Mouse (Mus musculus) left cerebral cortex, adult 18-20 months (tissue): ENCODE measurements around the gene Calml4. TPM values are rescaled to one million over a fixed set of nuclear protein-coding genes. Genes with fewer than 3 reads are reported as not detected.
A peak's percentile ranks its signal among the peaks of the same experiment; 100 is the strongest.
"Not testable (repeated sequence)": the region's sequence is repeated elsewhere in the genome, so short reads cannot be mapped to it uniquely, and the experiment has no call there.

Experiments
- DNase-seq, 2 experiments: peaks; one replicate each; pipeline ENCODE4 v3.0.0; 2021 to 2022; ENCODE audit warnings: low spot score in 2 of 2, mixed read lengths in 1 of 2
- total RNA-seq, 2 experiments: library from RNA; stranded (reverse); gene quantifications; 2 replicates each; pipeline ENCODE4 v1.2.3; 2021

Calml4 gene
- total RNA-seq, 2 experiments from 2014 or later = not detected

DNA sequence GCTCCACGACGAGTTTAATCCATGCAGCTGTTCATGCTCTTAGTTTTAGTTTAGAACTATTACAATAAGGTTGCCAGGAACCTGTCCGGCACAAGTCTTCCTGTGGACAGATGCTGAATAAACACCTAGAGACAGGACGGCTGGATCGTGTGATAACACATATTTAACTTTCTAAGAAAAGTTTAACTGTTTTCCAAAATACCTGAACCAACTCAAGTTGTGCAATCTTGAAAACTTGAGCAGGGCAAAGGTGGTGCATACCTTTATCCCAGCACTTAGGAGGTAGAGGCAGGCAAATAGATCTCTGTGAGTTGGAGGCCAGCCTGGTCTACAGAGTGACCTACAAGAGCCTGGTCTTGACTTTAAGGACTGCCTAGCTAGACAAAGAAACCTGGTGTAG is 23.0 kb upstream of the Calml4 start:
- no peak for DNase-seq

DNA sequence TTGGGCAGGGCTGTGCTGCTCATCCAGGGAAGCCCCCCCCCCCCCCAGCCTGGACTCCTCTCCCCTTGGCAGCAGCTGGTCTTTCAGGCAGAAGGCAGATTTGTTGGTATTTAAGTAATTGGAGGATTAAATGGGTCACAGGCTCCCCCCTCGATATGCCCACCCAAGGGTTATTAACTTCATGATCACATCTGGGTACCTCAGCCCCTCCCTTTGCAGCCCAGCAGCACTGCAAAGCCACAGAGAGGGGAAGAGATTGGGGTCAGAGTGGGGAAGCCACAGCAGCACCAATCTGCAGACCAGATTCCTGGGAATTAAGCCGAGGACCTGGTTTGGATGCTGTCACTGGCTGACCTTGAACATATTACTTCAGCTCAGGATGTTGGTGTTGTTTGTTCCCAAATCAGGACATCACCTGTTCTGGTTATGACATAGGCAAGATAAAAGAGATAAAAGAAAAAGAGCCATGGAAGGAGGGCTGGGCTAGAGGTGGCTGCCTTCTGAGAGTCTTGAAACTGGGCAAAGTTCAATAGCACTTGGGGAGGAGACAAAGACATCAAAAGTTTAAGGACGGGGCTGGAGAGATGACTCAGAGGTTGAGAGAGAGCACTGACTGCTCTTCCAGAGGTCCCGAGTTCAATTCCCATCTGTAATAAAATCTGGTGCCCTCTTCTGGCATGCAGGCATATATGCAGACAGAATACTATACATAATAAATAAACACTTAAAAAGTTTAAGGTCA is 22.0 kb upstream of the Calml4 start:
- DNase-seq = no peak

- DNase-seq = no peak
Measured at GRCm38 (mm10) chr9:62837611-62838010, 20.3 kb upstream of the Calml4 start.

DNA sequence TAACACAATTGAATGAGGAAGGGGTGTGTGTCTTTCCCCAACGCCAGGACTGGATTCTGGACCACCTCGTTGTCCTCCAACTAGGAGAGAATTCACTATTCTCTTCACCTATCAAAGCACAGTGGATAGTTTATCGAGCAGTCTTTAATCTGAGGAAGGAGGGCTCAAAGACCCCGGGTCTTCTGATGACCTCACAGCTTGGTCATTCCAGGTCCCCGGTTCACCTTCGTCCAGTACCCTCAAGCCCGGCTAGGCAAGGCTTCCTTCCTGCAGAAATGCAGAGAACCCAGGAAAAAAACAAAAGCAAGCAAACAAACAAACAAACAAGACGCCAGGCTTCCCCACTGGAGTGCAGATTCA is 19.8 kb upstream of the Calml4 start:
- DNase-seq = no peak

GRCm38 (mm10) chr9:62838506-62839171 is 19.2 kb upstream of the Calml4 start, which contains the start of gene Cln6:
Cln6 (plus strand) TSS chr9:62838785.
- DNase-seq = peak; percentile 58 to 71

DNA sequence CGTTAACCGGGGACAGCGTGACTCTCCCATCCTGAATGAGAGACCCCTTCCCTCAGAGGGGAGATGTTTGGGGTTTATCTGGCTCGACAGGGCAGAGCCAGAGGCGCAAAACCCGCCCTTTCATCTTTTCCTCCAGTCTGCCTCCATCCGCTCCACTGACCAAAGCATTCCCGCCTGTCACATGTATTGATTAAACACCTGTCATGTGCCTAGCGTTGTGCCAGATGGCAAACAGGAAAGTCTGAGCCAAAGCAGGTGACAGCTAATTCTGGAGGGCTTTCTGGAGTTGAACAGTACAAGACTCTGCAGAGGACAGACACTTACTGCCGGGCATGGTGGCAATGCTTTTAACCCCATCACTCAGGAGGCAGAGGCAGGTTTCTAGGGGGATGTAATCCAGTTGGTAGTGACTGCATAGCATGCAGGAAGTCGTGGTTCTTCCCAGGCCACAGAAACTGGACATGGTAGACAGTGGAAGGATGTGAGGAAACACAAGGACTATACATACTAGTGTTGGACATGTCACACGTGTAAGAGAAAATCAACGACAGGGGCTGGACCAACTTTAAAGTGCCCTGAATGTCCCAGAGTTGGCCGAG is 18.6 kb upstream of the Calml4 start:
- no peak for DNase-seq

DNA sequence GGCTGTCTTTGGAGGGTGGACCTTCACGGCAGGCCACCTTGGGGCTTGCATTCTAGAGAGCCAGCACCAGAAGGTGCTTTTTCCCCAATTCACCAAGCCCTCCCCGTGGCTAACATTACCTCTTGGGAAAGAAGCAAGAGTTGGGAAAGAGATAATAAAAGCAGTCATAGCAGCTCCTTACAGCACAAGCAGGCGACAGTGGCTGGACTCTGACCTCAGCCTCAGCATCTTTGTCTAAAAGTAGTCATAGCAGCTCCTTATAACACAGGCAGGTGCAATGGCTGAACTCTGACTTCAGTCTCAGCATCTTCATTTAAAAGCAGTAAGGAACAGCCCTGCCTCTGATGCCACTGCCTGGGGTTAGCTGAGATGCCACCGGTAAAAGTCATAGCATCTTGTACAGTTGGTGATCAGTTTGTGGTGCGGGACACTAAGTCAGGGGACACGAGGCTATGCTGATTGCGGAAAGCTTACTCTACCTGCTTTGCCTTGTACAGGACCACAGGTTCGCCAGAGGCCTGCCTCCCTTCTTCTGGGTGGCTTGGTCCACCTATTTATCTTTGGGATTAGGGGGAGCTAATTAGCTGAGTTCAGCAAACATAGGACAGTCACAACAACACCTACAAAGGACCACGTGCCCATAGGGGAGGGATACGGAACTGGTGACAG is 14.4 kb upstream of the Calml4 start:
- no peak for DNase-seq

GRCm38 (mm10) chr9:62844461-62844860 is 13.4 kb upstream of the Calml4 start:
- no peak for DNase-seq

DNA sequence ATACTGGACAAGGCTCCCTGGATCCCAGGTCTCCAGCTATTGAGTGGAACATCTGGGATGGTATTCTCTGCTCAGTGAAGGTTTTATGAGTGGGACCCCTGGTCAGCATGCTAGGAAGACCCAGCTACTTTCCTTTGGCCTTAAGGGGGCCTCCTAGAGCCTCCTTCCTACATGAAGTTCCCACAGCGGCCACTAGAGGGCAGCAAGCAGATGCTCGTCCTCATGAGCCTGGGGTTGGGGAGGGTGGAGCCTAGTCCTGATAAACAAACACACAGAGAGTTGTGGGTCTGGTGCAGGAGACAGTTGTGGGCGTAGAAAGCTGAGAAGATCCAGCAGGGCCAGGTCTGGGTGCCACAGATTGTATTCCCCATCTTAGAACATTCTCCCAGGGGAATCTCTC is 10.2 kb upstream of the Calml4 start:
- DNase-seq = peak; percentile 85 to 92

- no peak for DNase-seq
Measured at GRCm38 (mm10) chr9:62848641-62849040, 9.2 kb upstream of the Calml4 start.

GRCm38 (mm10) chr9:62851571-62851970 is 6.3 kb upstream of the Calml4 start:
- DNase-seq = no peak

DNA sequence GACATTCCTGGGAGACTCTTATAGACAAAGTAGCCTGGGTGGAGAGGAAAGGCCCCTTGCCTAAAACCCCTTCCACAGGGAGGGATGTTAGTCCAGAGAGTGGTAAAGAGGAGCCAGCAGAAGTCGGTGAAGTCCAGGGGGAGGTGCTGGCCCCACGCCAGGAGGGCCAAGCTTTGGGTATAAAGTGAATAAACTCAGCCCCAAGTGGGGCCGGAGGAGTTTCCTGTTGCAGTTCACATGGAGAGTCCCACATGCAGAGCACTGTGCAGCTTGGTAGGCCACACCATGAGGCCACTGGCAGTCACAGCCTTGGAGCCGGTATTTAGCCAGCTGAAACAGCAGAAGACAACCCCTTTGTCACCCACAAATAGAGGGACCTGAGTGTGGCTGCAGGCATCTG is 3.4 kb upstream of the Calml4 start:
- DNase-seq = no peak

DNA sequence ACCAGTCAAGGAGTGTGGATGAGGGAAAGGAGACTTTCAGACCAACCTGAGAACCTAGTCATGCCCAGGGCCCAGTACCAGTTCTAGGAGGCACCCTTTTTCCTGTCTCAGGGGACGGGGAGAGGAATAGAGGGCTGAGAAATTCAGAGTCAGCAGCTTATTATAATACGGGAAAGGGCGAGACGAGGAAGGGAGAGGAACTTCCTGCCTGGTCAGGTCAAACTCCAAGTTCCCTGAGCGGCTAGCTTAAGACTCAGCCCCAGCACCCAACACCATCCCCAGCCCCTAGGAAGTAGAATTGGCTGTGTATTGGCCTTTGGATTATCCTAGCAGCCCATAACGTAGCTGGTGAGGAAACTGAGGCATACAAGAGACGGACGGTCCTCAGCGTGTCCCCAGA is 664 bp upstream of the Calml4 start:
- DNase-seq = no peak

GRCm38 (mm10) chr9:62858266-62859019 is 563 bp downstream of the Calml4 start:
- no peak for DNase-seq

GRCm38 (mm10) chr9:62860102-62860501 is 2.2 kb downstream of the Calml4 start:
- not testable (repeated sequence) for DNase-seq

DNA sequence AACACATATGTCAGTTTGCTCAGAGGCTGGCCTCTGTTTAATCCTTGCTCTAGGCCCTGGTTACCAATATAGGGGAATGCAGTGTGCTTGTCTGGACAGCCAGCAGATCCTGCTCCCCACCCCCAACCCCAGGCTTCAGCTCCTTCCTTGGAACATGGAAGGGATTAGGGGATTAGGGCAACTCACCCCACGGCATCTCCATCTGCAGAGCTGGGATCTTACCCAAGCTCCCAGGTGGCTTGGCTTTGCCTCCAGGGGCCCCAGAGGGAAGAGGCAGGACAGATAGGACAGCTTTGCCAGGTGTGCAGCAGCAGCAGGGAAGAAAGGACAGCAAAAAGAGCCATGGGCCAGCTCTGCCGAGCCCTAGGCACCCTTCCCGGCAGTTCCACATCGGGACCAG is 3.0 kb downstream of the Calml4 start:
- no peak for DNase-seq

GRCm38 (mm10) chr9:62869236-62869635 is 11.4 kb downstream of the Calml4 start:
- DNase-seq = not testable (repeated sequence)

- DNase-seq = no peak
Measured at GRCm38 (mm10) chr9:62870728-62871127, 12.8 kb downstream of the Calml4 start.

- no peak for DNase-seq
Measured at GRCm38 (mm10) chr9:62876966-62877616, 19.2 kb downstream of the Calml4 start.

GRCm38 (mm10) chr9:62877825-62878224 is 19.9 kb downstream of the Calml4 start:
- no peak for DNase-seq

GRCm38 (mm10) chr9:62881871-62882270 is 24.0 kb downstream of the Calml4 start:
- no peak for DNase-seq
